Mouse (Mus musculus) liver, embryonic 12.5 days (tissue): ENCODE data around the gene Scimp. TPM values are rescaled to one million over a fixed set of nuclear protein-coding genes. Genes with fewer than 3 reads are reported as not detected.

Experiments used
- ATAC-seq: fragments of 200-750 bp; cut with Nextera tagmentation; 2 replicates; pipeline ENCODE4 v1.8.0; 2017; ENCODE audit warnings: moderate number of reproducible peaks, mild to moderate bottlenecking, moderate library complexity
- H3K27ac ChIP-seq: fragments of 300-500 bp; sonication (generic); 2 replicates; pipeline ENCODE4 v1.5.1; 2016; ENCODE audit warnings: mild to moderate bottlenecking
- H3K27me3 ChIP-seq: fragments of 300-500 bp; sonication (generic); replicated peaks from 2 replicates; pipeline ENCODE4 v1.6.1; 2016; ENCODE audit warnings: mild to moderate bottlenecking, moderate library complexity
- H3K36me3 ChIP-seq: fragments of 300-500 bp; sonication (generic); 2 replicates; pipeline ENCODE4 v1.6.1; 2016; ENCODE audit warnings: mild to moderate bottlenecking, moderate library complexity
- H3K4me1 ChIP-seq: fragments of 300-500 bp; sonication (generic); 2 replicates; pipeline ENCODE4 v1.6.1; 2016
- H3K4me2 ChIP-seq: fragments of 300-500 bp; sonication (generic); 2 replicates; pipeline ENCODE4 v1.6.1; 2016; ENCODE audit warnings: mild to moderate bottlenecking, moderate library complexity
- H3K4me3 ChIP-seq: fragments of 300-500 bp; sonication (generic); 2 replicates; pipeline ENCODE4 v1.5.1; 2016; ENCODE audit warnings: mild to moderate bottlenecking, moderate library complexity
- H3K9ac ChIP-seq: fragments of 300-500 bp; sonication (generic); 2 replicates; pipeline ENCODE4 v1.6.1; 2016; ENCODE audit warnings: mild to moderate bottlenecking, moderate library complexity
- H3K9me3 ChIP-seq: fragments of 300-500 bp; sonication (generic); replicated peaks from 2 replicates; pipeline ENCODE4 v1.6.1; 2016; ENCODE audit warnings: mild to moderate bottlenecking, moderate library complexity
- WGBS: fragments of 180-500 bp; shearing (Covaris S2); methylation state at CpG from one replicate; pipeline ENCODE4 v1.1.7; 2016; ENCODE audit not compliant: insufficient replicate concordance; 5-methylcytosine and 5-hydroxymethylcytosine counted together
- polyA plus RNA-seq: library from polyadenylated mRNA; unstranded; fragments of >200 nt; fragmentation: Nextera tagmentation; extraction: Ambion mirVana; gene quantifications from 2 replicates; pipeline ENCODE4 v1.2.1, GENCODE M21; 2016

The Scimp gene
- polyA plus RNA-seq, result 0.26 and 0.41 TPM in 2 replicates

DNA sequence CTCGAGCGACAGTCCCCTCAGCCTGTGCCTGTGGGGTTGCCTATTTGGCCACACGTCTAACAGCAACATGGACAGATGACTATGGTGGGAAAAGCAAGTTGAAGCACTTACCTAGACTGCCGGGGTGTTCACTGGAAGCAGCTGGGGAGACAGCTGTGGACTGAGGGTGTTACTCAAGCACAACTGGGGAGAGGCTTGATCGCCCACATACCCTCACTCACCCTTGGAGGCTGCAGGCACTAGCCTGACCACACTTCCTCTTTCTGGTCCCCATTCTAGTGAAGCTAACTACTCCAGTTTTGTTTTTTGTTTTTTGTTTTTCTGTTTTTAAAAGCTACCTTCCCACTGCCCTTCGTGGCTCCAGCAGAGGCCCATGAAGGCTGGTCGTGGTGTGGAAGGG lies at the start of gene Scimp:
Gene Scimp (minus strand): TSS at position 222 of the 400 bp plus-strand sequence.
- H3K9ac ChIP-seq, result no peak within 1 kb of the TSS
- H3K27me3 ChIP-seq, result no peaks in the 10 kb centered on the region
- ATAC-seq, result no peak
- H3K36me3 ChIP-seq, result no peaks in the 10 kb centered on the region
- H3K9me3 ChIP-seq, result no peaks in the 10 kb centered on the region
- H3K4me1 ChIP-seq, result no peaks in the 10 kb centered on the region
- H3K4me3 ChIP-seq, result no peak within 1 kb of the TSS
- H3K4me2 ChIP-seq, result no peak within 1 kb of the TSS
- WGBS, result 39% methylated on average over 7 of the region's 7 CpGs
- H3K27ac ChIP-seq, result no peak within 1 kb of the TSS

DNA sequence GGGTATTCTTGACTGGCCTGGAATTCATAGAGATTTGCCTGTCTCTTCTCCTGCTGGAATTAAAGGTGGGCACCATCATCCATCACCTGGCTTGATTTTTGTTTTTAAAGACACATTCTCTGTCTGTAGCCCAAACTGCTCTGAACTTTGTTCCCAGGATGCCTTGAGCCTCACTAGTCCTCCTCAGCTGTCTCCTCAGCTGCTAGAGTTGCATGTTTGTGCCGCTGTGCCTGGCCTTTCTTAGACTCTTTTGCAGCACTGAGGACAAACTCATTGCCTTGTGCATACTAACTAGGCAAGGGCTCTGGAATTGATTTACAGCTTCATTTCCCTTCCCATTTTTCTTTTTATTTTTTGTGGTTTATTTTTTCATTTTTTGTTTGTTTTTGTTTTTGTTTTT lies 48.0 kb upstream of the Scimp start:
- WGBS, result 69% methylated on average over 1 of the region's 1 CpGs
- H3K9ac ChIP-seq, result no peak overlapping the region
- no peak overlapping the region for H3K4me3 ChIP-seq
- H3K27ac ChIP-seq, result no peak overlapping the region
- no peaks in the 10 kb centered on the region for H3K27me3 ChIP-seq
- no peaks in the 10 kb centered on the region for H3K36me3 ChIP-seq
- no peaks in the 10 kb centered on the region for H3K9me3 ChIP-seq
- ATAC-seq, result no peak
- no peak overlapping the region for H3K4me2 ChIP-seq
- H3K4me1 ChIP-seq, result peaks cover 16% of the 10 kb centered on the region

DNA sequence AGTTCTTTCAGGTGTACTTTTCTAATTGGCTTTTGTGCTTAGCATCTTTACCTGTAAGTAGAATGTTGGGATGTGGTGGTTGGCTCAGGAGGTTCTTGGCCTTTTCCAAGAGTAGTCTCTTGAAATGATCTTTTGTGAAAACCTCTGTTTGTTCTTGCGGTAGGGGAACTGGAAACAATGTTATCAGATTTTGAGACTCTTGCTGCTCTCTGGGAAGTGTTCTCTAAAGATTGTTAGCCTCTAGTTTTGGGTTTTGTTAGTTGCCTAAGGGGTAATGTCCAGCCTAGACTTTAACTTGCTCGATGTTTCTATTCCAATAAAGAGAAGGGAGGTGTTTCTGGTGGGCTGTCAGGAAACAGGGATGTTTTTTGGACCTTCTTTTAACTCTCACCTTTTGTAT lies 33.6 kb upstream of the Scimp start:
- H3K27ac ChIP-seq, result peak overlapping the region; percentile 82; the same call in 1 of the 2 replicates
- no peak for ATAC-seq
- H3K36me3 ChIP-seq, result no peaks in the 10 kb centered on the region
- H3K27me3 ChIP-seq, result 0 out of 2 replicates have a peak, but pooled peaks cover under 1% of the 10 kb centered on the region
- peak overlapping the region; percentile 91 for H3K4me2 ChIP-seq
- H3K9ac ChIP-seq, result peak overlapping the region; percentile 97
- whole genome bisulfite sequencing, result 12% methylated on average over 2 of the region's 2 CpGs
- H3K4me1 ChIP-seq, result peaks cover 42% of the 10 kb centered on the region
- H3K4me3 ChIP-seq, result peak overlapping the region; percentile 96
- H3K9me3 ChIP-seq, result no peaks in the 10 kb centered on the region

DNA sequence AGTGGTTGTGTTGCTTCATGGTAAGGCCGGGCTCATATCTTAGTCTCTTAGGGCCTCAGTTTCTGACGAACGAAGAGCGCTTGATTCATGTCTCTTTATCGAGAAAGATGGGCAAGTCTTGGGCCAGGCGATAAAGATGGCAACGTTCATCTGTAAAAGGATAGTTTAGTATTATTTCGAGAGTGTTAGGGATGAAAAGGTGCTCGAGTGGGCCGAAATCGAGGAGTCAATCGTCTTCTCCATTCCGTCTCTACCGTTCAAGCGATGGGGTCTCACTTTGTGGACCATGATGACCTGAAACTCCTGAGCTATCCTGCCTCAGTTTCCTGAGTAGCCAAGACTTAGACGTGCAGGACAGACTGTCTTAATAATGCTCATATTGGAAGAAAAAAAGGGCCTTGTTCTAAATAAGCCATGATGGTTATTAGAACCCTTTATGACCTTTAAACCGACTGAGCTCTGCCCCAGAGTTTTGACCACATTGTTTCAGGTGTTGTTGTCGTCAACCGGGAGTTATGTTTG lies 33.1 kb upstream of the Scimp start:
- no peaks in the 10 kb centered on the region for H3K9me3 ChIP-seq
- peaks cover 38% of the 10 kb centered on the region for H3K4me1 ChIP-seq
- 0 out of 2 replicates have a peak, but pooled peaks cover 4% of the 10 kb centered on the region for H3K27me3 ChIP-seq
- H3K27ac ChIP-seq, result peak overlapping the region; percentile 82
- ATAC-seq, result 0 out of 2 replicates have a peak, but pooled peaks have one; percentile 38
- peak overlapping the region; percentile 97 for H3K9ac ChIP-seq
- peak overlapping the region; percentile 96 for H3K4me3 ChIP-seq
- peak overlapping the region; percentile 91 for H3K4me2 ChIP-seq
- 3% methylated on average over 19 of the region's 19 CpGs for WGBS
- no peaks in the 10 kb centered on the region for H3K36me3 ChIP-seq

DNA sequence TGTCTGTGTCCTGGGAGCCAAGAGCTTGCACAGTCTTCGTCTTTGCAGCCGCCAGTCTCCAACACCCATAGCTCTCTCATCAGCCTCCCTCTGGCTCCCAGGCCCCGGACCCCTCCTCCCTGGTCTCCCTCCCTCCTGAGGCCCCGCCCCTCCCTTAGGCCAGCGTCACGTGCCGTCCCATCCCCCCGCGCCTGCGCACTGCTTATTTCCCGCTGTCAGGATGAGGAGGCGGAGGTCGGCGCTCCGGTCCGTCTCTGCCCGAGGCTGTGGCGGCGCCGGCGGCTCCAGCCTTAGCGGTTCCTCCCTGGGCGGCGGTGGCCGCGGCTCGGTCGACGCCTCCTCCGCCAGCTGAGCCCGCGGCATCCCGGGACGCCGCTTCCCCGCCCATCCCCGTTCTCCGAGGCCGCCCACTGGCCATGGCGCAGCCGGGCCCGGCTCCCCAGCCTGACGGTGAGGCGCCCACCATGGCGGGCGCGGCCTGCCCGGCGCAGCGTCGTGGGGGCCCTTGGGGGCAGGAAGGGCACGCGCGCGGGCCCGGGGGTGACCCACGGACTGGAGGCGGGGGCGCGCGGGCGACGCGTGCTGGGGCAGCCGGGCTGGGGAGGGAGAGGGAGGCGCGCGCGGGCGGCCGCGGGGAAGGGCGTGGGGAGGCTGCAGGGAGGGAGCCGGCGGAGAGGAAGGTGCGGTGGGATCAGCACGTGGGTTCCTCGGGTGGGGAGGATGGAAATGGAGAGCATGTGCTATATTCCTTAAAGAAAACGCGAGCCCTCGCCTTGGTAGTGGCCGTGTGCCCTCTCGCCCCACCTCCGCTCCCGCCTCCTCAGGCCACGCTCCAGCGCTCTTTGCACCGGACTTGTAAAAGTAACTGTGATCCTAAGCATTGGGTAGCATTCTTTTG lies 32.4 kb upstream of the Scimp start, which contains the start of gene Rabep1:
Gene Rabep1 (plus strand): TSS at position 220 of the 898 bp plus-strand sequence.
- H3K4me1 ChIP-seq, result peaks cover 34% of the 10 kb centered on the region
- peak within 1 kb of the TSS; percentile 96 for H3K4me3 ChIP-seq
- peak within 1 kb of the TSS; percentile 82 for H3K27ac ChIP-seq
- under 1% methylated on average over 76 of the region's 88 CpGs for WGBS
- no peaks in the 10 kb centered on the region for H3K9me3 ChIP-seq
- peak within 1 kb of the TSS; percentile 91 for H3K4me2 ChIP-seq
- H3K27me3 ChIP-seq, result 0 out of 2 replicates have a peak, but pooled peaks cover 4% of the 10 kb centered on the region
- H3K9ac ChIP-seq, result peak within 1 kb of the TSS; percentile 97
- no peaks in the 10 kb centered on the region for H3K36me3 ChIP-seq
- ATAC-seq, result peak; percentile 88

DNA sequence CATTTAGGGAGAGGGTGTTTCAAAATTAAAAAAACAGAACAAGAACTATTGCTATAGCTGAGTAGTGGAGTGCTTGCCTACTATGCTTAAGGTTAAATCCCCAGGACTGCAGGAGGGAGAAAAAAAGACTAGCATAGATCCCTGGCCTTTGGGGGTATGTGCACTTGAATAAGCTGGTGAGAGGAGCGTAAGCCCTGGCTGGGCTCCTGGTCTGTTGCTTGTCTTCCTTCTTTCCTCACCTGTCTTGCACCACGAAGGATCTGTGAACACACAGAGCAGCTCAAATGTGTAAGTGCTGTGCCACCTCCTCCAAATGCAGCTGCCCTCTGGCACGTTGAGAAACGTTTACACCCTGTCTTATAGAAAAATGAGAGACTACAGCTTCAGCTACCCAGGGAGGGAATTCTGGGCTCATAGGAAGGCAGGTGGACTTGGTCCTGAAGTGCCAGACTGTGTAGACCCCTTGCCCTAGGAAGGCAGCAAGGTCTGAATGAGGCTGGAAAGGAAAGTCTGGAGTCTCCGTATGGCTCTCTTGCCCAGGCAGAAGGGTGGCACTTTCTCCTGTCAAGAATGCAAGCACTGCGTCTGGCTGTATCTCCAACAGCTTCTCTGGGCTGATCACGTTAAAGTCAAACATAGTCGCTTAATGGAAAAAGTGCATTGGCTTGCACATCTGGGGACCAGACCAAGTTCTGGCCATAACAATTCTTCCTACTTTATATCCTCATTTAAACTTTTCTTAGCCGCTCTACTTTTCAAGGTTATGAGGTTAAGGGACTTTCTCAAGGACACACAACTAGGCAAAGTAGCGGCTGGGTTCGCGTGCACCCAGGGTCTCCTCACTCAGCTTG lies 31.5 kb upstream of the Scimp start:
- Histone ChIP-seq H3K9ac (peak overlapping the region; percentile 97), H3K27ac (peak overlapping the region; percentile 82; the same call in 1 of the 2 replicates), H3K36me3 (no peaks in the 10 kb centered on the region), H3K4me2 (peak overlapping the region; percentile 91), H3K27me3 (0 out of 2 replicates have a peak, but pooled peaks cover 4% of the 10 kb centered on the region), H3K9me3 (no peaks in the 10 kb centered on the region), H3K4me1 (peaks cover 30% of the 10 kb centered on the region), H3K4me3 (peak overlapping the region; percentile 96)
- ATAC-seq, result no peak; the same call in 1 of the 2 replicates
- 28% methylated on average over 12 of the region's 12 CpGs for WGBS

DNA sequence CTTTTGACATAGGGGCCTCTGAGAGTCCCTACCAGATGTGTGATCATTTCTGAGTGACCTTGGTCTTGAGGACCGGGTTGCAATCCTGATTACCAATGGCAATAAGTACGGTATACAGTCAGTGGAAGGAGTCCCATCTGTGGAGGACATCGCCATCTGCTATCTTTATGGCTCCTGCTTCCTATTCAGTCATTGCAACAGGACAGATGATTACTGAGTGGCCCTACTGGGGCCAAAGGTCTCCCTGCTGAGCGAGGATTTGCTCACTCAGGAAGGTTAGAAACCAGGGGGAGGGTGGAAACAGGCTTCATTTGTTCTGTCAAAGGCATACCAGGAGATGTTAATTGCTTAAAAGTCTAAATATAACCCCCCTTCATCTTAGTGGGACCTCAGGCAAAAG lies 30.6 kb upstream of the Scimp start:
- Histone ChIP-seq H3K4me1 (peaks cover 30% of the 10 kb centered on the region), H3K4me3 (no peak overlapping the region), H3K27me3 (0 out of 2 replicates have a peak, but pooled peaks cover 4% of the 10 kb centered on the region), H3K36me3 (no peaks in the 10 kb centered on the region), H3K27ac (no peak overlapping the region), H3K9me3 (no peaks in the 10 kb centered on the region), H3K9ac (no peak overlapping the region), H3K4me2 (no peak overlapping the region)
- no peak for ATAC-seq
- WGBS, result 38% methylated on average over 4 of the region's 4 CpGs

DNA sequence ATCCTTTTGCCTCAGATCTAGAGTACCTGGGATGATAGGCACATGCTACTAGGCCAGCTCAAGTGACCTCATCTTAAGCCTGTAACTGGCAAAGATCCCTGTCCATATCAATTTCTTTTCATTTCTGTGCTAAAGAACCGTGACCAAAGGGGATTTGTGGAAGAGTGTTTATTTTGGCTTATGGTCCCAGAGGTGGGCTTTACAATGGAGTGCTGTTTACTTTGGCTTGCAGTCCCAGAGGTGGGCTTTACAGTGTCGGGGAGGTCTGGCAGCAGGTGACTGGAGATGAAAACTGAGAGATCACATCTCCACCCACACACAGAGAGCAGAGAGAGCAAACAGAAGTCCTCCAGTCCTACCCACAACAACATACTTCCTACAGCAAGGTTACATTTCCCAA lies 26.2 kb upstream of the Scimp start:
- Histone ChIP-seq H3K27me3 (0 out of 2 replicates have a peak, but pooled peaks cover 4% of the 10 kb centered on the region), H3K4me3 (no peak overlapping the region), H3K4me2 (no peak overlapping the region), H3K27ac (no peak overlapping the region), H3K9ac (no peak overlapping the region), H3K9me3 (no peaks in the 10 kb centered on the region), H3K36me3 (no peaks in the 10 kb centered on the region), H3K4me1 (peaks cover 3% of the 10 kb centered on the region)
- 52% methylated on average over 2 of the region's 2 CpGs for WGBS
- no peak for ATAC-seq

DNA sequence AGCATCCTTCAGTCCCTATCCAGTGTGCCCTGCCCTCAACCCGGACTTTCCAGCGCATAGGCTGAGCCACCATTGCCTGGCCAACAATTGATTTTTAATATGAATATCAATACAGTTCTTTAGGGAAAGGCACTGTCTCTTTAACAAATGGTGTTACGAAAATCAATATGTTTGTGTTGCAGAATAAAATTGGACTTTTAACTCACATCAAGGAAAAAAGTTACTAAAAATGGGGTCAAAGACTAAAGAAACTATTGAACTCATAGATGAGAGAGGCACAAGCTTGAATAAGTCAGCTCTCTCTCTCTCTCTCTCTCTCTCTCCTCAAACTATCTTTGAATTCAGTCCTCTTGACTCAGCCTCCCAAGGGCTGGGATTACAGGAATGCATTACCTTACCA lies 24.6 kb upstream of the Scimp start:
- Histone ChIP-seq H3K36me3 (no peaks in the 10 kb centered on the region), H3K9ac (no peak overlapping the region), H3K4me1 (no peaks in the 10 kb centered on the region), H3K27ac (no peak overlapping the region), H3K9me3 (no peaks in the 10 kb centered on the region), H3K4me2 (no peak overlapping the region), H3K27me3 (0 out of 2 replicates have a peak, but pooled peaks cover 4% of the 10 kb centered on the region), H3K4me3 (no peak overlapping the region)
- ATAC-seq, result no peak
- 71% methylated on average over 3 of the region's 3 CpGs for WGBS

DNA sequence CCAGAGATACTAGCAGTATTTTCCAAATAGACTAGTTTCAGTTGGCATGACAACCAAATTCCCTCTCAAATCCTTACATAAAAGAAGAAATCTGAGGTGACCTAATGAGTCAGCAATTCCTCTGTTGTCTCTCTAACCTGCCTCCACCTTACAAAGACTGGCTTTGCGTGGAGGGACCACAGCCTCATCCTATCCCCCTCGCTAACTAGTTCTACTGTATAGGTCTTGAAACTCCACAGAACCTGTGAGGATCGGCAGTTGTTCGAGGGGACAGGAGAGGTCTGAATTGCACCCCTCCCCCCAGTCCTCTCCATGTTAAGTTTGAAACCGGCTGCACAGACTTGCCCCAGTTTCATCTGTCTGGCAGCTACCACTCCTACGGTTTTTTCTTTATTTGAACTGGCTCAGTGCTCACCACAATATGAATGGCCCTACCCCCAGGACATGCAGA lies 23.0 kb upstream of the Scimp start:
- H3K4me3 ChIP-seq, result no peak overlapping the region
- H3K36me3 ChIP-seq, result no peaks in the 10 kb centered on the region
- no peaks in the 10 kb centered on the region for H3K4me1 ChIP-seq
- no peaks in the 10 kb centered on the region for H3K9me3 ChIP-seq
- no peak overlapping the region for H3K27ac ChIP-seq
- no peak for ATAC-seq
- no peak overlapping the region for H3K4me2 ChIP-seq
- H3K27me3 ChIP-seq, result no peaks in the 10 kb centered on the region
- 61% methylated on average over 6 of the region's 6 CpGs for WGBS
- no peak overlapping the region for H3K9ac ChIP-seq

DNA sequence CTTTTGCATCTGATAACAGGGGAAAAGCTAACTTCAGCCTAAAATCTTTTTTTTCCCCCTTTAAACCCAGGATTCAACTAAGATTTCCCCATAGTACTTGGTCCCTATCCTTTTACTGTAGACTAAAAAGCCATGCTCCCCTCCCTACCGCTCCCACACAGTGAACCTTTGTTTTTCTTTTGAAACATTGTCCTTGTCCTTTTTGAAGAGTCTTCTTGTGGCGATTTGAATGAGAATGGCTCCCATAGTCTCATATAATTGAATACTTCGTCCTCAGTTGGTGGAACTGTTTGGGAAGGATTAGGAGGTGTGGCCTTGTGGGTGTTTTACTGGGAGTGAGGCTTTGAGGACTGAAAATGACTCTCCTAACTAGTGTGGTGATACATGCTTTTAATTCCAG lies 21.4 kb upstream of the Scimp start:
- no peak for ATAC-seq
- 61% methylated on average over 3 of the region's 3 CpGs for WGBS
- Histone ChIP-seq H3K4me1 (no peaks in the 10 kb centered on the region), H3K27ac (no peak overlapping the region), H3K36me3 (no peaks in the 10 kb centered on the region), H3K4me3 (no peak overlapping the region), H3K4me2 (no peak overlapping the region), H3K9ac (no peak overlapping the region), H3K9me3 (no peaks in the 10 kb centered on the region), H3K27me3 (0 out of 2 replicates have a peak, but pooled peaks cover 6% of the 10 kb centered on the region)
